Mouse (Mus musculus) heart, postnatal 0 days (tissue): ENCODE measurements around the gene Tmem11.

ENCODE experiments used
- CTCF ChIP-seq: IDR thresholded peaks from 2 replicates; pipeline ENCODE4 v1.5.1; 2016; ENCODE audit warnings: antibody characterized with exemption, control low read depth, low read depth
- EP300 ChIP-seq: IDR thresholded peaks from 2 replicates; pipeline ENCODE4 v1.6.1; 2016; ENCODE audit warnings: antibody characterized with exemption, low read depth

- TF ChIP-seq CTCF, result no peak
- no peak for TF ChIP-seq EP300
Measured at GRCm38 (mm10) chr11:60863196-60863595, 15.9 kb downstream of the Tmem11 start.
